Mouse (Mus musculus): ENCODE results near the gene Tssk6. TPM values are rescaled to one million over a fixed set of nuclear protein-coding genes. Genes with fewer than 3 reads are reported as not detected.

The Tssk6 gene
- not detected for total RNA-seq (2021)
- long read RNA-seq, experiment 1, result 0 reads
- long read RNA-seq, experiment 2, result 0 reads

DNA sequence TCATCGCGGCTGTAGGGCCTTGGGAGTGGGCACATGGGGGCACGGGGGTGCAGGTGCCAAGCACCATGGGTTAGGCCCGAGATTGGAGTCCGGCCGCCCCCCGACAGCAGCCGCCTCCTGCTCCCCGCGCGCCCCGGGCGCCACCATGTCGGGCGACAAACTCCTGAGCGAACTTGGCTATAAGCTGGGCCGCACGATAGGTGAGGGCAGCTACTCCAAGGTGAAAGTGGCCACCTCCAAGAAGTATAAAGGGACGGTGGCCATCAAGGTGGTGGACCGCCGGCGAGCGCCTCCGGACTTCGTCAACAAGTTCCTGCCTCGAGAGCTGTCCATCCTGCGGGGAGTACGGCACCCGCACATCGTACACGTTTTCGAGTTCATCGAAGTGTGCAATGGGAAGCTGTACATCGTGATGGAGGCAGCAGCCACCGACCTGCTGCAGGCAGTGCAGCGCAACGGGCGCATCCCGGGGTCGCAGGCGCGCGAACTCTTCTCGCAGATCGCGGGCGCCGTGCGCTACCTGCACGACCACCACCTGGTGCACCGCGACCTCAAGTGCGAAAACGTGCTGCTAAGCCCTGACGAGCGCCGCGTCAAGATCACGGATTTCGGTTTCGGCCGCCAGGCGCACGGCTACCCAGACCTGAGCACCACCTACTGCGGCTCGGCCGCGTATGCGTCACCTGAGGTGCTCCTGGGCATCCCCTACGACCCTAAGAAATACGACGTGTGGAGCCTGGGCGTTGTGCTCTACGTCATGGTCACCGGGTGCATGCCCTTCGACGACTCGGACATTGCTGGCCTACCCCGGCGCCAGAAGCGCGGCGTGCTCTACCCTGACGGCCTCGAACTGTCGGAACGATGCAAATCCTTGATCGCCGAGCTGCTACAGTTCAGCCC lies at the start of gene Tssk6, which contains the start of the genes Ndufa13 and Yjefn3:
Gene Tssk6 (plus strand): TSS at position 22 of the 900 bp plus-strand sequence.
Gene Ndufa13 (minus strand): TSS at position 396 of the 900 bp plus-strand sequence.
Gene Yjefn3 (minus strand): TSS at position 550 of the 900 bp plus-strand sequence.
- peak; percentile 39 to 40 for DNase-seq
- intact Hi-C loops (cut with DNase I), result no loop called here

DNA sequence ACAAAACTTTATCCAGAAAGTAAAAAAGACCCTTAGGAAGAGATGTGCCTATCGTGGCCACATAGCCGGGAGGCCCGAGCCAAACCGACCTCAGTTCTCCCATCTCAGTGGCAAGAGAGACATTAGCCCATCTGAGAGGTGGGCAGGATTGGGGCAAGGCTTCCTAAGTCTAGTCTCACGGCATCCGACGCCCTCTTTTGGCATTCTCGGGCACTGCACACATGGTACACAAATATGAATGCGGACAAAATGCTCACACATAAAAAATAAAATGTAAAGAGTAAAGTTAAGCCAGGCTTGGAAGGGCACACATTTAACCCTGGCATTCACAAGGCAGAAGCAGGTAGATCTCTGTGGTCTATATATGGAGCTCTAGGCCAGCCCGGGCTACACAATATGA lies 48.1 kb upstream of the Tssk6 start:
- DNase-seq, result no peak
- intact Hi-C loops (cut with DNase I), result no loop called here

- DNase-seq, result no peak
- intact Hi-C loops (cut with DNase I), result no loop called here
Observed at GRCm38 (mm10) chr8:69860807-69861206, 41.2 kb upstream of the Tssk6 start.

- intact Hi-C loops (cut with DNase I), result no loop called here
- DNase-seq, result no peak
Observed at GRCm38 (mm10) chr8:69861251-69861650, 40.7 kb upstream of the Tssk6 start.

DNA sequence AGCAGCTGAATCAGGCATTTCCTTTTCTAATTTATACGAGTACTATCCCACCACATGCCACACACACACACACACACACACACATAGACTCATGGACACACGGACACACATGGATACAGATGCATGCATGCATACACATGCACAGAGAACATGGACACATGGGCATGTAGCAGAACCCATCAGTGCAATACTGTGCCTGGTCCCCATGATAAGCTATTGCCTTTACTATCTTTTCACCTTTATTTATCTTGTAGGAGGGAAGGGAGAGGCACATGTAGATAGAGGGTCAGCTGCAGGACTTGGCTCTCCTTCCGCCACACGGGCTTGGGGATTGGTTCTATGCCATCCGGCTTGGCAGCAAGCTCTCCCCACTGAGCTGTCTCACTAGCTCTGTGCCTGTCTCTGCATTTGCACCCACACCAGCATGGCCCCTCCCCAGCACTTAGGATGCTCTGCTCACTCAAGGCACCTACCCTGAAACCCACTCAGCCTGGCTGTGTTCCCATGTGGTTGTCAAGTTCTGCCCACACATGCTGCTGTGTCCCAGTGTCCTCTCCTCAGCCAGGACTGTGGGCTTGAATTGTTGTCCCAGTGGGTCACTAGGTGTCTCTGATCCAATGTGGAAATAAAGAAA lies 38.5 kb upstream of the Tssk6 start:
- intact Hi-C loops (cut with DNase I), result no loop called here
- no peak for DNase-seq

DNA sequence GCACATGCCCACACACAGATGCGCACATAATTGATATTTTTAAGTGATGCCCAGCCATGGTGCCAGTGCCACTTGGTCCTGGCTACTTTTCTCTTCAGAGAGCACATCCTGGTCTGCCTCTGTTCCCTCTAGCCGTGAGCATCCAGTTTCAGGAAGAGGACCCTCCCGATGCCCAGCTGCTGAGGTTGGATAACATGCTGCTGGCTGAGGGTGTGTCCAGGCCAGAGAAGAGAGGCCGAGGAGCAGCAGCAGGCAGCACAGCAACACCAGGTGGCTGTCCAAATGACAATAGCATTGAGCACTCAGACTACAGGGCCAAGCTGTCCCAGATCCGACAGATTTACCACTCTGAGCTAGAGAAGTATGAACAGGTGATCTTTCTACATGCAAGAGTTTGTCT lies 37.8 kb upstream of the Tssk6 start:
- intact Hi-C loops (cut with DNase I), result no loop called here
- no peak for DNase-seq

DNA sequence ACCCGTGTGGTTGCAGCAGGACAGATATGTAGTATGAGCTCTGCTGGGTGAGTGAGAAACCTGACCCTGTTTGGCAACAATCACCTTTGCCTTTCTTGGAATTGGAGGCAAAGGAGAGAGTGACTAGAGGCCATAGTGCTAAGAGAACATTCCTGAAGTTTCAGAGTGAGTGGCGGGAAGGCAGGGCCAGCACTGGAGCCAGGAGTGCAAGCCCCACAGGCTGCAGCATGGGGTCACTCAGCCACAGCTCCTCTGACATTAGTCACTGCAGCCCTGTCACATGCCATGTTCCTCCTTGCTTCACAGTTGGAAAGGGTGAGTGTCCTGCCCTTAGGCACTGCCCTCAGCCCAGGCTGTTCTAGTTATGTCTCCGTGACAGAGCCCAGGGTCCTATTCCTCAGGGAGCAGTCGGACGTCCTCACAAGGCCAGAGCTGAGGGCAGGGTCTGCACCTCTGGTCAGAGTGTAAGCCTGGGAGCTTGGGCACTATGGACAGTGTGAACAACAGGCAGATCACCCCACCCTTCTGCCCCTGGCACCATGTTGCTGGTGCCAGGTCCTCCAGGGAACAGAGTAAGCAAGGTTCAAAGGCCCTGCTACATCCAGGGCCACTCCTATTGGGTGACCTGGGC lies 34.2 kb upstream of the Tssk6 start:
- no peak for DNase-seq
- intact Hi-C loops (cut with DNase I), result no loop called here

- intact Hi-C loops (cut with DNase I), result loop anchor here (5.0 kb wide), 1 partner anchor 47 kb away; no protein-coding TSS in a partner anchor
Observed at GRCm38 (mm10) chr8:69870003-69870765, 31.8 kb upstream of the Tssk6 start.

GRCm38 (mm10) chr8:69870907-69871306 lies 31.1 kb upstream of the Tssk6 start:
- DNase-seq, result no peak
- intact Hi-C loops (cut with DNase I), result loop anchor here (5.0 kb wide), 1 partner anchor 46 kb away; no protein-coding TSS in a partner anchor

More at GRCm38 (mm10) chr8:69870003-69870765, 31.8 kb upstream of the Tssk6 start:
- no peak for DNase-seq

GRCm38 (mm10) chr8:69874155-69874554 lies 27.8 kb upstream of the Tssk6 start:
- peak; percentile 63 to 78 for DNase-seq
- intact Hi-C loops (cut with DNase I), result loop anchor here (2.0 to 5.0 kb wide), 2 partner anchors 15 to 43 kb away; no protein-coding TSS in a partner anchor

GRCm38 (mm10) chr8:69874654-69875053 lies 27.3 kb upstream of the Tssk6 start:
- no peak for DNase-seq
- intact Hi-C loops (cut with DNase I), result loop anchor here (2.0 to 5.0 kb wide), 2 partner anchors 14 to 43 kb away; no protein-coding TSS in a partner anchor

- intact Hi-C loops (cut with DNase I), result no loop called here
- no peak for DNase-seq
Observed at GRCm38 (mm10) chr8:69876097-69876496, 25.9 kb upstream of the Tssk6 start.

DNA sequence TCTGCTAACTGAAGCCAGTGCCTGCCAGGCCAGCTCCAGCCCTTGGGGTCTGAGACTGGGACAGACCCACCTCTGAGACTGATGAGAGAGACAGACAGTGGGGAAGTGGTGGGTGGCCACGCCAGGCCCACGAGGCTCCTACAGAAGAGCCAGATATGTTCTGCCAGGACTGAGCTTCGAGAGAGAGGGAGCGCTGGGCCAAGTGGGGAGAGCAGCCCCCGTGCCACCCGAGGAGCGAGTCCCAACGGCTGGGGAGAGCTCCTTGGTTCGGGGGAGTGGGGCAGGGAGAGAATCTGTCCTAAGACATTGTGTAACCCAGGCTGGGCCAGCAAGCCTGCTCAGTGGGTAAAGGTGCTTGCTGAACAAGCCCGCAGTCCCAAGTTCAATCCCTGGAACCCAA lies 25.0 kb upstream of the Tssk6 start:
- intact Hi-C loops (cut with DNase I), result no loop called here
- no peak for DNase-seq

DNA sequence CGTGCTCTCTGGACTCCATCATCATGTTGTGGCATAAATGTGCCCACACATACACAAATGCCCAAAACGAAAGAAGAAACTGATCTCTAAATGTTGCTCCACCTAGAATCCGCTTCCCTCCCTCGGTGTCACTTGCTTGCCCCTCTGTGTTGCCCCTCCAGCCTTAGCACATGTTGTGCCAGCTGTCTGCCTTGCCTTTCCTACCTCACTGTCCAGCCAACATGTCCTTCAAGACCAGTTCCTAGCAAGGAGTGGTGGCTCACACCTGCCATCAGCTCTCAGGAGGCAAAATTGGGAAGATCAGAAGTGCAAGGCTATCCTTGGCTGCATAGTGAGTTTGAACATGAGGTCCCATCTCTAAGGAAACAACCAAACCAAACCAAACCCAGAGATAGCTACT lies 24.6 kb upstream of the Tssk6 start:
- DNase-seq, result no peak
- intact Hi-C loops (cut with DNase I), result no loop called here

DNA sequence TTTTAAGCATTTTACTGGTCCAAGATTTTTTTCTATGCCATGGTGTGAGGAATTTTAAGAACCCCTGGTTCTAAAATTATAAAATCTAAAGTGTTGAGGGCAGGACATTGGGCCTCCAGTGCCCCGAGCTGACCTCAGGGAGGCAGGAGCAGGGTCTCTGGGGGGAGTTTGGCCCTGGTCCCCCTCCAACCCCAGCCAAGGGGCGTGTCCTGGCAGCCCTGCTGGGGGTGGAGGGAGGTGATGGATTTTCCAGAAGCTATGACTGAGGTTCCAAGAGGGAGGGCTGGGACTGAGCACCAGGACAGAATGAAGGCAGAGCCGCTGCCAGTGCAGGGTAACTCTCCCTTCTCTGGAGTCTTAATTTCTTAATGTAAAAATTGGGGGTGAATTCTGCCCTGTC lies 24.0 kb upstream of the Tssk6 start:
- intact Hi-C loops (cut with DNase I), result no loop called here
- no peak for DNase-seq

DNA sequence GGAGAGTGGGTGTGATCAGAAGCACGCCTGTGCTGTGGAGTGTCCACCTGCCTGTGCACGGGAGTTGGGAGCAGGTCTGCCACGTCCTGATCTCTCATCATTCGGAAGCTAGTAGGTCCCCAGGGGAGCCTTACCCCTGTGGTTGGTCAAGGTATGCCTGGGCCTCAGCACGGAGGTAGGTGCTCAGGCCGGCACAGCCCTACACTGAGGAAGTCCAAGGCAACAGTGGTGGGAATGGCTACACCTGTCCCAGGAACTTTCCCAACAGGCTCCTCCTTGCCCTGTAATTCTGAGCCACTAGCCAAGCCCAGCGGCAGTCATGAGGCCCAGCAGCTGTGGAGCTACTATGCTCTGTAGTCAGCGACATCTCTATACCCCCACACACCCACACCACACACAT lies 22.3 kb upstream of the Tssk6 start:
- no peak for DNase-seq
- intact Hi-C loops (cut with DNase I), result no loop called here

- intact Hi-C loops (cut with DNase I), result no loop called here
- no peak for DNase-seq
Observed at GRCm38 (mm10) chr8:69880841-69881240, 21.1 kb upstream of the Tssk6 start.

DNA sequence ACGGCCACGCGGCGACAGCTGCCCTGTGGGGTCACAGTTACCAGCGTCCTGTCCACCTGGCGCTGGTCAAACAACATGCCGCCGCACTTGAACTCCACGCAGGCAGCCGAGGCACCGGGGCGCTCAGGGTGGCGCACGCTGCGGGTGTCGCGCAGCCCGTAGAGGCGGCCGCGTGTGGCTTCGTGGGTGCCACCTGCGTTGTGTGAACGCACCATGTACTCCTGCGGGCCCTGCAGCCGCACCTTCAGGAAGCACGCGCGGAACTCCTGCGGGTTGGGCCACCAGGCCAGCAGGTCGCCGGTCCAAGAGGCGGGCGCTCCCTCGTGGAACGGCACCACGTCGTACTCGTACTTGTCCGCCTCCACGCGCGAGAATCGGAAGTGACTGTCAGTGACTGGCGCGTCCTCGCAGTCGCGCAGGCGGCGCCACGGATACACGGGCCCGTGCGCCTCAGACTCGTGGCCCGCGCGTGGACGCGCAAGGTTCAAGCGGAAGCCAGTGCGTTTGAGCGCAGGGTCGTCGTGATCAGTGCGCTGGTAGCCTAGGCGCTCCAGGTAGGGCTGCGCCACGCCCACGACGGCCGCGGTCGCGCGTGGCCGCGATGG lies 20.6 kb upstream of the Tssk6 start:
- intact Hi-C loops (cut with DNase I), result no loop called here
- DNase-seq, result no peak

DNA sequence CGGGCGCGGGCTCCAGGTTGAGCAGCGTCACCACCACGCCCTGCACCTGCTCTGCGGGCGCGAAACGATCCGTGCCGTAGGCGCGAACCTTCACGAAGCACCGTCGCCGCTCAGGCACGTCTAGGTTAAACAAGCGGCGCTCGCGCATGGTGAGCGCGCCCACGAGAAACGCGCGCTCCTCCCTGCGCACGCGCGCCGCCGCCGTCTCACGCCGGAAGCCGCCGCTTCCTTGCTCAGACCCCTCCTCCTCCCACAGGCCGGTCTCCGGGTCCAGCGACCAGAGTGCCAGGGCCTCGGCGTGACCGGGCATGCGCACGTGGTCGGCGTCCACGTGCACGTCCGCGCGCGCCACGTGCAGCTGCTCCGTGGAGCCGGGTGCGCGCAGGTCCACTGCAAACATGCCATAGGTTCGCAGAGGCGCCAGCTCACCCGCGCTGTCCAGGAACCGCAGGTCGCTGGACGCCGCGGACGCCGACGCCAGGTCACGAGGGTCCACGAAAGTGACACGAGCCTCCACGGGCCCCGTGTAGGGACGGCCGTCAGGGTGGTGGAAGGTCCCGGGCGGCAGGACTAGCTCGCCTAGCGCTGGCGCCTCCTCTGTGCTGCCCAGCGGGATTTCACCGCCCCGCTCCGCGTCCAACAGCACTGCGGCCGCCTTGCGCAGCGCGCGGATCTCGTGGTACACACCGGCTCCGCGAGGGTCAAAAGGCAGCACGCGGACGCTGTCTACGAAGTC lies 19.8 kb upstream of the Tssk6 start:
- peak; percentile 72 to 74 for DNase-seq
- intact Hi-C loops (cut with DNase I), result no loop called here

All from heart, postnatal 14 days (tissue).